Mouse (Mus musculus): ENCODE results near the gene 1520401A03Rik.

The 1520401A03Rik gene

DNA sequence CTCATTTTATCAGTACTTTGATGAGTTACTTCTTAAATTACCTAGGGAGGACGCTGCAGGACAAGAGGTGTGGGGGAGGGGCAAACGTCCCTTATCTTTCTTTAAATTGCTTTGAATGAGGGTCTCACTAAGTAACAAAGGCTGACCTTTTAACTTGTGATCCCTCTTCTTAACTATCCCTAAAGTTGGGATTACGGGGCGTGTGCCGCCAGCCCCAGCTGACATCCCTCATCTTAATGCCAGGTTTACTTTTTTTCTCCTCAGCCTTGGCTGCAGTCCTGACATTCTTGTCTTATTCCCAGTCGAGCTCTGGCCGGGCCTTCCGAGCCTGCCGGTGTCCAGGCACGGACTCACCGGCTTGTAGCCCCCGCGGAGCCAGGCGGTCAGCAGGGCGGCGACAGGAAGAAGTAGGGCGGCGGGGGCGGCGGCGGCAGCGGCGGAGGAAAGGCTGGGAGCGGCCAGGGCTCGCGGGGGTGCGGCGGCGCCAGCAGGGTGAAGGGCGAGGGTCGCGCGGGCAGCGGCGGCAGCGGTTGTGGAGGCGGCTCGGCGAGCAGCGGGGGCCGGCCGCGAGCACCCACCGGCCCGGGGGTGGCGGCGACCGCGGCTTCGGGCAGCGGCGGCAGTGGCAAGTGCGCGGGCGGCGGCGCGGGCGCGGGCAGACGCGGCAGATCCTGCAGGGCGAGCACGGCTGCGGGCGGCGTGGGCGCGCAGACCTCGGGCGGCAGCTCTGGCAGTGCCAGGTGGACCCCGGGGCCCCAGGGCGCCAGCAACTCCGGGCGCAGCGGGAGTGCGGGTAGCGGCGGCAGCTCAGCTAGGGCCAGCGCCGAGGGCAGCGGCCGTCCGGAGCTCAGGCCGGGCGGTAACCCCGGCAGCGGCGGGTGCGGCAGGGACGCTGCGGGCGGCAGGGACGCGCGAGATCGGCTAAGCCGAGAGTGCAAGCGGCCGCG lies 23.2 kb downstream of the 1520401A03Rik start:
- peak; percentile 44 for DNase-seq

DNA sequence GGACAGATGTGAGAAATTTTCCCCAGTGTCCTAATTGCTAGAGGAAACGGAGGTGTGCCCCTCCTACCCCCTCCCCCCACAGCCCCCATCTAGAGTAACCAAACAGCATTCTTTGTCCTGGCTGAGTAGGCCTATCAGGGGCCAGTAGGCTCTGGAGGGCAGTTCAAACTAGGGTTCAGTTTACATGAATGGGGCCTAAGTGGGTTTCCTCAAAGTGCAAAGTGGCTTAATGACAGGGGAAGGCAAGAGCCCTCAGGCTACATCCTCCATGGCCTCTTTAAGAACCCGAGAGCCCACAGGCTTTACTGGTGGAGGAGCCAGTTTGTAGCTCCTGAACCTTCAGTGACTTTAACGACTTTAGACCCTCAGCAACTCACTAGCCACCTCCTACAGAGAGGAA lies 26.8 kb downstream of the 1520401A03Rik start:
- no peak for DNase-seq

DNA sequence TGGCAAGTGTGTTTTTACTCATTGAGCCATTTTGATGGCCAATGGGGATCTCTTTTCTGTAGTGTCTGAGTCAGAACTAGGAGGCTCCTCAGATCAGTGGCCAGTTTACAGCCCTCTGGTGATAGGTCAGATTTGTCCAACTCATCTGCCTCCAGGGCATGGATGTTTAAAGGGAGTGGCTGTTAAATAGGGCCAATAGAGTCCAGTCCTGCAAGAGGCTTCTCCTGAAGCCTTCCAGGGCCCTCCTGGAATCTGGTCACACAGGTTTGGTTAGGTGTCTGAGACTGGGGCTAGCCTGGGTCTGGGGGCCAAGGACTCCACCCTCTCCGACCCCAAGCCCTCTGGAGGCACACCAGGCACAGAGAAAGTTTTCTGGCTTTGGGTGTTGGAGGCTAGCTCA lies 28.1 kb downstream of the 1520401A03Rik start:
- no peak for DNase-seq

DNA sequence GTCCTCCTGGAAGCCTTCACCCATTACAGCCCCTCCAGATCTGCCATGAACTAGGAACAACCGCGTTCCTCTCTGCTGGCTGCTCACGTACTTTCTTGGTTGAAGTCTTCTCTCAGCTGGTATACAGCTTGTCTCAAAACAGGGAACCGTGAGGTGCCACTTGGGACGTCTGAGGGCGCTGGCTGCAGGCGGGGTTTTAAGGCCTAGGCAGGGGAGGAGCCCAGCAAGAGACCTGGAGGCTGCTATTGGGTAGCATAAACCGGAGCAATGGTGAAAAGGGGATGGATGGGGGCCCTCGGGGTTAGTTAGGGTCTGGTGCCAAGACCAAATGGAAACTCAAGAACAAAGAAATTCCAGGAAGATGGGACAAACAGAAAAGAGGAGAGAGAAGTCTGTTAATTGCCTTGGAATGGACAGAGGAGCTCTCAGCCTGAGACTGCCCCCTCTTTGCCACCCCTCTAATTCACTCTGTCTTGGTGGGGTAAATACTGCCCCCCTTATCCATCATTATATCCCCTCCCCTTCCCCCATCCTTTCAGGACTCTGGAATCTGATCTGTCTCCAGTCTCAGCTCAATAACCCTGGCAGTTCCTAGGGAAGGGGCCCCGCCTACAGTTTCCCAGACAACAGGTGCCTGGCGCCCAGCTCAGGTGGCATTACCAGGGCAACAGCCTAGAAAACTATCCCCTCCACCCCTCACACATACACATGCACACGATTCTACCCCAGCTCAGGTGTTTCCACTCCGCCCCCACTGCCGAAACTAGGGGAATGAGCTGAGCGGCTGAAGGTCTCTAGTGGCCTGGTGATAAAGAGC lies 38.5 kb downstream of the 1520401A03Rik start, which contains the start of gene Cldn9:
Gene Cldn9, minus strand, starts transcription at position 171 of the 817 bp plus-strand sequence.
- no peak for DNase-seq

DNA sequence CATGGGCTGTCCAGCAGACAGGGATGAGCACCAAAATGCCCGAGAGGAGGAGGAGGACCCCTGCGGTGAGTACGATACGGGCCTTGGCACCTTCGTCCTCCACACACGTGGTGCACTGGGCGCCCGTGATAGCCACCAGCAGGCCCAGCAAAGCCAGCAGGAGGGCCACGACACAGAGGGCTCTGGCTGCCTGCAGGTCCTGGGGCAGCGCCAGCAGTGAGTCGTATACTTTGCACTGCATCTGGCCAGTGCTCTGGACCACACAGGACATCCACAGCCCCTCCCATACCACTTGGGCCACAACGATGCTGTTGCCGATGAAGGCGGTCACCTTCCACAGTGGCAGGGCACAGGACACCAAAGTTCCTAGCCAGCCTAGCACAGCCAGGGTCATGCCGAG lies 39.4 kb downstream of the 1520401A03Rik start:
- DNase-seq: no peak

DNA sequence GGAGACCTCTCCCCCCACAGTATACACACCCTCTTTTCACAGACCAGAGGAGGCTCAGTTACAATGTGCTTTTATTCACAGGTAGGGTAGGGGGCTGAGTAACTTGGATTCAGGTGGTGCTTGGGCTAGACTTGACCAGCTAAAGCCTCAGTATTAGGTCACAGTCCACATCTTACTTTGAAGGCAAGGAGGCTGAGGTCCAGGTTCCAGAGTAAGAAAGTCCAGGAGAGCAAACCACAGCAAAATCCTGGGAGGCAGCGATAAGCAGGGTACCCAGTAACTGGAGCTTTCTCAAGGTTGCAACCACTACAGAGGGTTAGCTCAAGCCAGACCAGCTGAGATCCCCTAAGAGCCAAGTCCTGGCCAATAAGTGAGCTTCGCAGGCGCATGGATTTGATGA lies 40.1 kb downstream of the 1520401A03Rik start:
- no peak for DNase-seq

DNA sequence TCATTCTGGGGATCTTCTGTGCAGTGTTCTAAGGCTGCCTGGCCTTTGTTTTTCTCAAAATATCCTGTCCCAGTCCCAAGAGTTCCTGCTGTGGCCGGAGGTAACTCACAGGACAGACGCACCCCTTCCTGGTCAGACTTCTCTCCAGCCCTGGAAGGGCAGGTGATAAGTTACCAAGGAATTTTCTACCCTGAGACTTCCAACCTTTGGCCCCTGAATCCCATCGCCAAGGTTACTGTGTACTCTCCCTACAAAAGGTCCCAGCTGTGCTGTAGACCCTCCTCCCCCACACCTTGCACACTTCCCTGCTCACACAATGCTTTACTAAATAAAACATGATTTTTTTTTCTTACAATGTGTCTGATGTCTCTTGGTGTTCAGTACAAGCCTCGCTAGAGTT lies 40.5 kb downstream of the 1520401A03Rik start:
- no peak for DNase-seq

DNA sequence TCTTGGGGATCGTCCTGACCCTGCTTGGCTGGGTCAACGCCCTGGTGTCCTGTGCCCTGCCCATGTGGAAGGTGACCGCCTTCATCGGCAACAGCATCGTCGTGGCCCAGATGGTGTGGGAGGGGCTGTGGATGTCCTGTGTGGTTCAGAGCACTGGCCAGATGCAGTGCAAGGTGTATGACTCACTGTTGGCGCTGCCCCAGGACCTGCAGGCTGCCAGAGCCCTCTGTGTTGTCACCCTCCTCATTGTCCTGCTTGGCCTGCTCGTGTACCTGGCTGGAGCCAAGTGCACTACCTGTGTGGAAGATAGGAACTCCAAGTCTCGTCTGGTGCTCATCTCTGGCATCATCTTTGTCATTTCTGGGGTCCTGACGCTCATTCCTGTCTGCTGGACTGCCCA lies 41.5 kb downstream of the 1520401A03Rik start:
- no peak for DNase-seq

DNA sequence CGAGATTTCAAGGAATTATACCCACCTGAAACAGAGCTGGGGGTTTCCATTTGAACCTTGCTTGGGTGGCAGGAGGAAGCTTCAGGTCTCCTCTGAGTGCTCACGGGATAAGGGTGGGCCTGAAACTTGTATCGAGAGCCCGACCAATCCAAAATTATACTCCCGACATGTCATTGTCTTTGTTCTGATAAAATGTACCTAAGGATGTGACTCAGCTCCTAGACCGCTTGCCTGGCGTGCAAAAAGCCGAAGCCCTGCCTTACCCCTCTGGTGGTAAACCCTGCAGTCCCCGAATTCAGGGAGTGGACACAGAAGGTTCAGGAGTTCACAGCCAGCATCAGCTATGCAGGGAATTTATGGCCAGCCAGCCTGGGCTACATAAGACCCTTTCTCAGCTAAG lies 42.2 kb downstream of the 1520401A03Rik start:
- no peak for DNase-seq

DNA sequence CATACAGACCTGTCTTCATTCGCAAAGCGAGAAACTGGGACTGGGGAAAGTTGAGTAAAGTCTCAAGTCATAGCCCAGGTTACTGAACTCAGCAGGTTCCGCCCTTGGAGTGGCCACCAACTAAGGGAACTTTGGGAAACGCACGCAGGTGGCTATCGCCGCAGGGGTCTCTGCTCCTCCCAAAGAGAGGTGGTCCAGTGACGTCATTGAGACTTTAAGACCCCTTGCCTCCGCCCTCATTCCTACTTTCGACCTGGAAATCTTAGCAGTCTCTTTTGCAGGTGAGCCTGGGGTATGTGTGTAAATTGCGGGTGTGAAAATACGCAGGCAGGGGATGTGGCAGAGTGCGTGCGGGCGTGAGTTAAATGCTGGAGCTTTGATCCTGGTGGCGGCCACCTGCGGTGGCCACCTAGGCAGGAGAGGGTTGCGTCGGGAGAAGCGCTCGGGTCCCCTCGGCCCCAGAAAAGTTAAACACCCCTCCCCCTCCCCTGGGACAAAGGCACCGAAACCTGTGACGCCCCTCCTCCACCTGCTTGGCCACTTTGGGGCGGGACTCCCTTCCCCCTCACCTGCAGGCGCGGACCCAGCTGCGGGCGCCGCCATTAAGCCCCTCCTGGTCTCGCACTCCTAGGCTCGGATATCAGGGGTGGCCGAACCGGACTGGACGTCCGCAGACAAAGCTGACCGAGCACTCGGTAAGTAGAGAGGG lies 43.3 kb downstream of the 1520401A03Rik start, which contains the start of gene Cldn6:
Gene Cldn6, plus strand, starts transcription at position 123 of the 709 bp plus-strand sequence.
- DNase-seq: no peak

DNA sequence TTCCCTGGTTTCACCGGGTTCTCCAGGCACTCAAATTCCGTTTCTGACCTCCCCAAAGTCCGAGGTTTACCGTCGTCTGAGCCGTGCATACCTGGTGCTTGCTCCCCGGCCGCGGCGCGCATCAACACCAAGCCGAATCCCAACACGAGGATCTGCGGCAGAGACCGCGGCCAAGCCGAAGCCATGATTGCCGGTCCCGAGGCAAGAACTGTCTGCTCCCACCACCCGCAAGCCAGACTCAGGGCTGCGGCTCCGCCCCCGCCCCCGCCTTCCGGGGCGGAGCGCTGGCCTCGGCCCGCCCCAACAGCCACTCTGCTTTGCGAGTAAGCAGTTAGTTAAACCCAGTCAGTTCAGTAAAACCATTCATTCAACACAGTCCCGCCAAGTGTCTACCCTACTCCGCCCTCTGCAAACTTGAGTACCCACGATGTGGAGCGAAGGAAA lies 45.3 kb downstream of the 1520401A03Rik start, which contains the start of gene Tnfrsf12a:
Gene Tnfrsf12a, minus strand, starts transcription at position 233 of the 444 bp plus-strand sequence.
- peak; percentile 88 for DNase-seq

DNA sequence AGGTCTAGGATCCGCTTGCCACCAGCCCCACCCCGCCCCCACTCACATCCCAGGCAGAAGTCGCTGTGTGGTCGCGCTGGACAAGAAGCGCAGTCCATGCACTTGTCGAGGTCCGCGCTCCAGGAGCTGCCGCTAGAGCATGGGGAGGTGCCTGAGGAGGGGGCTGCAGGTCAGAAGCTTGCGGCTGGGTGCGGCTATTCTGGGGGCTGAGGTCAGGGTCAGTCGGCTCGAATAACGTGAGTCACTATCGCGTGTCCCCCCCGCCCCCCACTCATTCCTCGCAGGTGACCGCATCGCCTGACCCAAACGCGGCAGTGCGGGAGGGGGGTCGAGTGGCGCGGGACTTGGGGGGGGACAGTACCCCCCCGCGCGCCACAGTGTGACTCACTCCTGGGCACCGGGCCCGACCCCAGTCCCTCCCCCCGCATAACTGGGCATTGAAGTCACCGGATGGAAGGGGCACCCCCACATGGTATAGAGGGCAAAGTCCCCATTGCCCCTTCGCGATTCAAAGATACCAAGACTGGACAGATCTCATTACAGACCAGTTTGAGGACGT lies 46.0 kb downstream of the 1520401A03Rik start:
- peak; percentile 48 for DNase-seq

DNA sequence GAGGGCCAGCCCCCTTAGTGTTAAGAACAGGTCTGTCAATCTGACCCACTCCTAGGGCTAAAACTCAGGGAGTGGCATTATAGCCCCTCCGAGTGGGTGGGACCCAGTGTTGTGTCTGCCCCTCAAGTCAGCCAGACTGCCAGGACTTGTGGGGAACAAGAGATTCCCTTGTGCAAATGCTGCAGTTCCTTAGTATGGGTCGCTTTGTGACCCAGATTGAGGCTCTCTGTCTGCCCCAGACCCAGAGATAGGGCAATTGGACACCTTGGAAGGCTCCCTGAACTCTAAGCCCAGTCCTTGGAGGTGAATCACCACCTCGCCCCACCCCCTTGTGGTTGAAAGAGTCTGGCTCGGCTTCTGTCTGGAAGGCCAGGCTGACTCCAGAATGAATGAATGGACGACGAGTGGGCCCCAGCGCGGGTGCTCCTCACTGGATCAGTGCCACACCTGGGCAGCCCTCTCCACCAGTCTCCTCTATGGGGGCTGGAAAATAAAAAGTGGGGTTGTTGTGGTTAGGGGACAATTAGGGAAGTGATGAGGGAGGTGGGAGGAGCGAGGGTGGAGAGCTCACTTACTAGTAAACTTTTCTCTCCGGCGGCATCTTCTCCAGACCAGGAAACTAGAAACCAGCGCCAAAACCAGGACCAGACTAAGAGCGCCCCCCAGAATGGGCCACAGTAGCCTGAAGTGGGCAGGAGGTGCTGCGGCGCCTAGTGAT lies 46.9 kb downstream of the 1520401A03Rik start:
- peak; percentile 15 for DNase-seq

DNA sequence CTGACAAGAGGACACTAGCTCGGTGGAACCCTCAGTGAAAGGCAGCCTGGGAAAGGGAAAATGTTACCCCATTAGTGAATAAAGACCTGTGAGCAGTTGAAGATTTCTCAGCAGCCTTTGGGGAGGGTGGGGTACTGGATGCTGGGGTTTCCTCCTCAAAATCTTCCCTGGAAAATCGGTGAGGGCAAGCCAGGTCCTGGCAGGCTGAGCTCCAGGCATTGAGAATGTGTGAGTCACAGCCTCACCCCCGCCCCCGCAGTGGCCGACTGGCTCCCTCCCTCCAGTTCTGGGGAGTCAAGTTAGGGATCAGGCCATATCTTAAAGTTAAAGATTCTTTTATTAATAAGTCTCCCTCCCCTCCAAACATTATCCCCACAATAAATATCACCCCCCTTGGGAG lies 47.5 kb downstream of the 1520401A03Rik start:
- DNase-seq: no peak

DNA sequence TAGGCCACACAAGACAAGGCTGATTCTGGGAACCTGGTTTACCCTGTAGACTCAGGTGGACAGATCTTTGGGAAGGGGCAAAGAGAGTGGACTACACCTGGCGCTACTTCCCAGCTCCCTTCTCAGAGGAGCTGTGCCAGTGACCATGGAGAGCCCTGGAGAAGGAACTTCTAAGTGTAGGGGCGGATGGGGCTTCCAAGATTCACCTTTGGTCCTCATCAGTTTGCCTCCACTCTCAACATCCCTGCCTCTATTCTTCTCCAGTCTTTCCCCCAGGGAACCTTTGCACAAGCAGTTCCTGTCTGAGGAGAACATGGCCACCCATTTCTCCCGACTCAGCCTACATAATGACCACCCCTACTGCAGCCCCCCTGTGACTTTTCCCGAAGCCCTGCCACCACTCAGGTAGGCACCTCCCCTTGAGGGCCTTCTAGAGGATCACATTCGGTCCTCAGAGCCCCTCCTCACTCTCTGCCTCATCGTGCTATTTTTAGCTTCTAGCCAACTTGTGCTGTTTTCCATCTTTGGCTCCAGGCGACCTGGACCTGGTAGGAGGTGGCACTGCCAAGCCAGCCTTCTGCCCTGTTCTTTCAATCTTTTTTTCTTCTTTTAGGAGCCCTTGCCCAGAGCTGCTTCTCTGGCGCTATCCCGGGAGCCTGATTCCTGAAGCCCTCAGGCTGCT lies 48.2 kb downstream of the 1520401A03Rik start:
- DNase-seq: no peak

DNA sequence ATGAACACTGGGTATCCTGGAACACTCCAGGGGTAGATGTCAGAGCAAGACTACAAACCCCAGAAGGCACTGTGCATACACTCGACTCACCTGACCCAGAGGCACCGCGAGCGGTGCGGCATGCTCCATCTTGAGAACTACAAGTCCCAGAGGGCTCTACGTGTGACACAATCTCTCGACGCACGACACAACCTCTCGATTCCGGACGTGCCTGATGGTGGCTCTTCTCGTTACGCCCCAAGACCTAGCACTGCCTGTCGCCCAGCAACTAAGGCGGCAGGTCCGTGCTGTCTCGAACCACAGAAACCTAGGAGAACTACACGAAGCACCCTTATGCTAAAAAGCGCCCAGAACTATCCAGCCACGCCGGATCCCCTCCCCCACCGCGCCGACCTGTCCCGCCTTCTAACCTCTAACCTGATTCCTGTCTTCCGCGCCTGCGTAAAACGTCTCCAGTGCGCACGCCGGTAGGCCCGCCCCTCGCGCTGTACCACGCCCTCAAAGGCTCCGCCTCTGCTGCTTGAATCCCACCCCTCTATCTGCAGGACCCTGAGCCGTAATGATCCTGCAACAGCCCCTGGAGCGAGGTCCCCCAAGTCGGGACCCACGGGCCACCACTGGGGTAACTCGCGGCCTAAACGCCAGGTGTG lies 49.0 kb downstream of the 1520401A03Rik start, which contains the start of the genes Hcfc1r1 and Thoc6:
Gene Hcfc1r1, plus strand, starts transcription at position 173 of the 650 bp plus-strand sequence.
Gene Thoc6, minus strand, starts transcription at position 459 of the 650 bp plus-strand sequence.
- peak; percentile 96 for DNase-seq

DNA sequence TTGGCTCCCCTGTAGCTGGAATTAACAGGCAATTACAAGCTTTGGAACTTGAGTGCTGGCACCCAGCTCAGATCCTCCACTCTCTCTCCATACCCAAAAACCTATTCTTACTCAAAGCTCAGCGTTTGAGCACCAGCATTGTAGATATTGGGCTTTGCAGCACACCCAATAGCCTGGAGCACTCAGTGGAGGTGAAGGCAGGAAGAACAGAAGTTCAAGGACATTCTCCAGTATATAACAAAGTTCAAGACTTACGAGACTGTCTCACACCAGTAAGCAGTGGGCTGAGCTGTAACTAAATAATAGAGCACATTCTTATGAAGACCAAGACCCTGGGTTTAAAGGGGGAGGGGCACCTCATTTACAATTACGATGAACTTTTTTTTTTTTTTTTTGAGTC lies 49.8 kb downstream of the 1520401A03Rik start:
- no peak for DNase-seq

DNA sequence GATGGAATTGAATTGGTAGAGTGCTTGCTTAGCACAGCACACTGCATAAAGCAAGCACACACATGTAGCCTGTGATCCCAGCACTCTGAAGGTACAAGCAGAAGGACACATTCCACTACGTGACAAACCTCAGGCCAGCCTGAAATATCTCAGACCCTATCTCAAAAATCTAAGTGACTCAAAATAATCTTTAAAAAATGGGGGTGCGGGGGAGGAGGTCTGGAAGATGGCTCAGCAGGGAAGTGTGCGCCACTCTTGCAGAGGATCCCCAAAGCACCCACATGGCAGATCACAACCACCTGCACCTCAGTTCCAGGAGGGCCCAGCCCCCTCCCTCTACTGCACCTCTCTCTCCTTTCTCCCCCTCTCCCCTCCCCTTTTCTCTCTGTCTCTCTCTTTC lies 51.1 kb downstream of the 1520401A03Rik start:
- DNase-seq: no peak

DNA sequence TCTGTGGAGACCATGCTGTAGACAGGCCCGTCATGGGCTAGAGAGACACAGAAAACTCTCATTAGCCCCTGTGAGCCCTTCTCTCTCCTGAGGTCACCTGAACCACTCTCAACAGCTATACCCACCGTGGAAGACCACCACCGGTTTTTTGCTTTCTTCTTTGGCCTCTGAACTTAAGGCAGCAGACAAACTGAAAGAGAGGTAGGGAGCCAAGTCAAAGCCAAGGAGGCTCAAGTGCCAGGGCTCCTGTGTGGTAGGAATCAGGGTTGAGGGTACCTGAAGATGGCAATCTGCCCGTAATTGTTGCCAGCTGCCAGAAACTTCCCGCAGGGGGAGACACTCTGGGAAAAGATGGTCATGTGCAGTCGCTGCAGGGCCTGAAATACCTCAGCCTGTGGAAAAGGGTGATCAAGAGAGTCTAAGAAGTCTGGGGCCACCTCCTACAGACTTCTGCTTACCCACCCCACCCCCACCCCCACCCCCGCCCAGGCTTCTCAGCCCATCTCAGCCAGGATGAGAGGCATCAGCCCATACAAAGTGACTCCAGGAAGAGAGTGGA lies 52.0 kb downstream of the 1520401A03Rik start:
- no peak for DNase-seq

DNA sequence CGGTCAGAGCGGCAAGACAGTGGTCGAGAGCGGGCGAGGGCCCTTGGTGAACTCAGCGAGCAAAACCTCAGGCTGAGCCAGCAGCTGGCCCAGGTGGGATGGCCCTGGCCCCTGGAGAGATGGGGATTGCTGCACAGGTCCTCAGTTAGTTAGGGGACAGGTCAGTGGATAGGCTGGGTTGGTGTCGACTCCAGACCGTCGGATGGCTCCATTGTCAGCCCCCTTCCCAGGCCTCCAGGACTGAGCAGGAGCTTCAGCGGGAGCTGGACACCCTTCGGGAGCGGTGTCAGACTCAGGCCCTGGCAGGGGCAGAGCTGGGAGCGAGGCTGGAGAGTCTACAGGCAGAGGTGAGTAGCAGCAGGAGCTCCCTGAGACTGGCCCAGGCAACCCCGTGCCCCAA lies 57.1 kb downstream of the 1520401A03Rik start:
- no peak for DNase-seq
